Mouse (Mus musculus): Measurements from ENCODE around the gene Kifc3. TPM values are rescaled to one million over a fixed set of nuclear protein-coding genes. Genes with fewer than 3 reads are reported as not detected.

Kifc3 gene
- polyA plus RNA-seq, 1 experiment from 2014 or later = 17.4 TPM

GRCm38 (mm10) chr8:95226251-95227150, 23.9 kb upstream of the Kifc3 start:
- ATAC-seq (ENCODE audit: low FRiP score) = no peak
- 64% methylated on average over 7 of the region's 7 CpGs for WGBS
- Histone ChIP-seq H3K9ac (no peak overlapping the region), H3K4me2 (replicated peaks) (no peak overlapping the region), H3K9me3 (replicated peaks) (no peaks in the 10 kb centered on the region), H3K36me3 (no peaks in the 10 kb centered on the region), H3K4me3 (no peak overlapping the region), H3K4me1 (no peaks in the 10 kb centered on the region), H3K27me3 (no peaks in the 10 kb centered on the region), H3K27ac (no peak overlapping the region)

GRCm38 (mm10) chr8:95223969-95224368, 21.4 kb upstream of the Kifc3 start:
- no peak overlapping the region for H3K4me2 ChIP-seq (replicated peaks)
- no peaks in the 10 kb centered on the region for H3K9me3 ChIP-seq (replicated peaks)
- no peak overlapping the region for H3K9ac ChIP-seq
- no peaks in the 10 kb centered on the region for H3K27me3 ChIP-seq
- H3K4me1 ChIP-seq = no peaks in the 10 kb centered on the region; the same call in 1 of the 2 replicates
- no peak for ATAC-seq (ENCODE audit: low FRiP score)
- no peak overlapping the region for H3K4me3 ChIP-seq
- H3K27ac ChIP-seq = no peak overlapping the region
- no peaks in the 10 kb centered on the region for H3K36me3 ChIP-seq
- 87% methylated on average over 5 of the region's 5 CpGs for WGBS

GRCm38 (mm10) chr8:95221045-95221444, 18.4 kb upstream of the Kifc3 start:
- Histone ChIP-seq H3K9ac (no peak overlapping the region), H3K27ac (no peak overlapping the region), H3K4me1 (no peaks in the 10 kb centered on the region; the same call in 1 of the 2 replicates), H3K27me3 (no peaks in the 10 kb centered on the region), H3K9me3 (replicated peaks) (no peaks in the 10 kb centered on the region), H3K36me3 (no peaks in the 10 kb centered on the region), H3K4me2 (replicated peaks) (no peak overlapping the region), H3K4me3 (no peak overlapping the region)
- WGBS = 58% methylated on average over 2 of the region's 2 CpGs
- ATAC-seq (ENCODE audit: low FRiP score) = no peak

- H3K27ac ChIP-seq = no peak overlapping the region
- 62% methylated on average over 7 of the region's 7 CpGs for WGBS
- no peak overlapping the region for H3K4me2 ChIP-seq (replicated peaks)
- no peaks in the 10 kb centered on the region; the same call in 1 of the 2 replicates for H3K4me1 ChIP-seq
- no peaks in the 10 kb centered on the region for H3K36me3 ChIP-seq
- H3K4me3 ChIP-seq = no peak overlapping the region
- no peak overlapping the region for H3K9ac ChIP-seq
- H3K9me3 ChIP-seq (replicated peaks) = no peaks in the 10 kb centered on the region
- no peak for ATAC-seq (ENCODE audit: low FRiP score)
- H3K27me3 ChIP-seq = no peaks in the 10 kb centered on the region
Measured at GRCm38 (mm10) chr8:95220571-95220998, 18.0 kb upstream of the Kifc3 start.

GRCm38 (mm10) chr8:95219623-95220022, 17.0 kb upstream of the Kifc3 start:
- 89% methylated on average over 8 of the region's 8 CpGs for WGBS
- Histone ChIP-seq H3K27ac (no peak overlapping the region), H3K4me1 (no peaks in the 10 kb centered on the region; the same call in 1 of the 2 replicates), H3K9me3 (replicated peaks) (no peaks in the 10 kb centered on the region), H3K9ac (no peak overlapping the region), H3K4me3 (no peak overlapping the region), H3K36me3 (no peaks in the 10 kb centered on the region), H3K4me2 (replicated peaks) (no peak overlapping the region), H3K27me3 (no peaks in the 10 kb centered on the region)
- ATAC-seq (ENCODE audit: low FRiP score) = no peak

- 78% methylated on average over 11 of the region's 11 CpGs for WGBS
- H3K27me3 ChIP-seq = no peaks in the 10 kb centered on the region
- H3K9ac ChIP-seq = no peak overlapping the region
- no peaks in the 10 kb centered on the region for H3K36me3 ChIP-seq
- ATAC-seq (ENCODE audit: low FRiP score) = no peak
- H3K4me2 ChIP-seq (replicated peaks) = no peak overlapping the region
- H3K4me1 ChIP-seq = no peaks in the 10 kb centered on the region
- H3K4me3 ChIP-seq = no peak overlapping the region
- H3K27ac ChIP-seq = no peak overlapping the region
- H3K9me3 ChIP-seq (replicated peaks) = no peaks in the 10 kb centered on the region
Measured at GRCm38 (mm10) chr8:95215709-95216360, 13.2 kb upstream of the Kifc3 start.

GRCm38 (mm10) chr8:95209924-95210323, 7.3 kb upstream of the Kifc3 start:
- Histone ChIP-seq H3K27ac (no peak overlapping the region), H3K4me3 (no peak overlapping the region), H3K9ac (no peak overlapping the region), H3K9me3 (replicated peaks) (no peaks in the 10 kb centered on the region), H3K4me2 (replicated peaks) (no peak overlapping the region), H3K27me3 (no peaks in the 10 kb centered on the region), H3K36me3 (no peaks in the 10 kb centered on the region), H3K4me1 (0 out of 2 replicates have a peak, but pooled peaks cover 5% of the 10 kb centered on the region)
- 63% methylated on average over 11 of the region's 11 CpGs for WGBS
- ATAC-seq (ENCODE audit: low FRiP score) = no peak

- no peaks in the 10 kb centered on the region for H3K36me3 ChIP-seq
- no peak overlapping the region for H3K4me2 ChIP-seq (replicated peaks)
- H3K9ac ChIP-seq = no peak overlapping the region
- peak overlapping the region; percentile 88 for H3K27ac ChIP-seq
- H3K9me3 ChIP-seq (replicated peaks) = no peaks in the 10 kb centered on the region
- H3K4me3 ChIP-seq = no peak overlapping the region
- peak; percentile 84 for ATAC-seq (ENCODE audit: low FRiP score)
- WGBS = 24% methylated on average over 8 of the region's 8 CpGs
- H3K27me3 ChIP-seq = no peaks in the 10 kb centered on the region
- H3K4me1 ChIP-seq = peaks cover 8% of the 10 kb centered on the region; the same call in 1 of the 2 replicates
Measured at GRCm38 (mm10) chr8:95205946-95206345, 3.3 kb upstream of the Kifc3 start.

GRCm38 (mm10) chr8:95204039-95204380, 1.4 kb upstream of the Kifc3 start:
- no peaks in the 10 kb centered on the region for H3K9me3 ChIP-seq (replicated peaks)
- H3K4me2 ChIP-seq (replicated peaks) = no peak overlapping the region
- H3K27me3 ChIP-seq = no peaks in the 10 kb centered on the region
- no peaks in the 10 kb centered on the region for H3K36me3 ChIP-seq
- H3K27ac ChIP-seq = no peak overlapping the region
- H3K9ac ChIP-seq = no peak overlapping the region
- WGBS = 19% methylated on average over 10 of the region's 10 CpGs
- H3K4me1 ChIP-seq = peaks cover 3% of the 10 kb centered on the region; the same call in 1 of the 2 replicates
- ATAC-seq (ENCODE audit: low FRiP score) = peak; percentile 47; the same call in 1 of the 2 replicates
- no peak overlapping the region for H3K4me3 ChIP-seq

GRCm38 (mm10) chr8:95203326-95204038, 870 bp upstream of the Kifc3 start:
- ATAC-seq (ENCODE audit: low FRiP score) = no peak

GRCm38 (mm10) chr8:95202056-95202570, 499 bp downstream of the Kifc3 start:
- H3K36me3 ChIP-seq = no peaks in the 10 kb centered on the region
- no peaks in the 10 kb centered on the region for H3K27me3 ChIP-seq
- WGBS = 66% methylated on average over 8 of the region's 8 CpGs
- H3K9ac ChIP-seq = no peak overlapping the region
- H3K4me3 ChIP-seq = no peak overlapping the region
- peaks cover 3% of the 10 kb centered on the region; the same call in 1 of the 2 replicates for H3K4me1 ChIP-seq
- ATAC-seq (ENCODE audit: low FRiP score) = no peak
- no peak overlapping the region for H3K4me2 ChIP-seq (replicated peaks)
- H3K27ac ChIP-seq = no peak overlapping the region
- H3K9me3 ChIP-seq (replicated peaks) = no peaks in the 10 kb centered on the region

More at GRCm38 (mm10) chr8:95203326-95204038, 870 bp upstream of the Kifc3 start:
- no peak overlapping the region for H3K4me2 ChIP-seq (replicated peaks)
- no peak overlapping the region for H3K27ac ChIP-seq
- no peaks in the 10 kb centered on the region for H3K9me3 ChIP-seq (replicated peaks)
- WGBS = 55% methylated on average over 9 of the region's 9 CpGs
- H3K4me3 ChIP-seq = no peak overlapping the region
- H3K4me1 ChIP-seq = peaks cover 3% of the 10 kb centered on the region; the same call in 1 of the 2 replicates
- no peaks in the 10 kb centered on the region for H3K36me3 ChIP-seq
- no peaks in the 10 kb centered on the region for H3K27me3 ChIP-seq
- H3K9ac ChIP-seq = no peak overlapping the region

- Histone ChIP-seq H3K27ac (no peak overlapping the region), H3K9ac (no peak overlapping the region), H3K4me3 (no peak overlapping the region), H3K4me1 (peaks cover 3% of the 10 kb centered on the region; the same call in 1 of the 2 replicates), H3K27me3 (no peaks in the 10 kb centered on the region), H3K36me3 (no peaks in the 10 kb centered on the region), H3K4me2 (replicated peaks) (no peak overlapping the region), H3K9me3 (replicated peaks) (no peaks in the 10 kb centered on the region)
- 66% methylated on average over 7 of the region's 7 CpGs for WGBS
- no peak for ATAC-seq (ENCODE audit: low FRiP score)
Measured at GRCm38 (mm10) chr8:95201491-95201890, 1.1 kb downstream of the Kifc3 start.
